Mouse (Mus musculus) bone marrow, adult 2 months (tissue): Measurements from ENCODE around the gene Hnrnpul2. TPM values are rescaled to one million over a fixed set of nuclear protein-coding genes. Genes with fewer than 3 reads are reported as not detected.

Experiments used
- H3K27ac ChIP-seq: fragments of 200-500 bp; 2 replicates; pipeline ENCODE4 v1.5.1; 2012; ENCODE audit warnings: low read depth, mild to moderate bottlenecking, control low read depth, inconsistent platforms, low read length; ENCODE audit not compliant: control insufficient read depth, poor library complexity, insufficient read depth
- H3K4me1 ChIP-seq: fragments of 200-500 bp; 2 replicates; pipeline ENCODE4 v1.6.1; 2011; ENCODE audit warnings: low read length; ENCODE audit not compliant: control insufficient read depth, insufficient read depth
- H3K4me3 ChIP-seq: fragments of 200-500 bp; replicated peaks from 2 replicates; pipeline ENCODE3; 2011; ENCODE audit warnings: mild to moderate bottlenecking, low read depth, low read length, control low read depth; ENCODE audit not compliant: control insufficient read depth
- CTCF ChIP-seq: fragments of 200-500 bp; IDR thresholded peaks from 2 replicates; pipeline ENCODE4 v1.5.1; 2011; ENCODE audit warnings: low read length, control low read depth; ENCODE audit not compliant: control insufficient read depth, insufficient read depth
- POLR2A ChIP-seq: fragments of 200-500 bp; IDR thresholded peaks from 2 replicates; pipeline ENCODE4 v1.6.1; 2011; ENCODE audit warnings: low read depth, mild to moderate bottlenecking, control low read depth, low read length, borderline replicate concordance; ENCODE audit not compliant: control insufficient read depth
- WGBS: fragments of 180-500 bp; shearing (Covaris S2); methylation state at CpG from one replicate; pipeline ENCODE4 v1.1.7; 2018; 5-methylcytosine and 5-hydroxymethylcytosine counted together
- polyA plus RNA-seq: library from polyadenylated mRNA; stranded (reverse); fragments of >200 nt; gene quantifications from 2 replicates; pipeline ENCODE4 v1.2.4, GENCODE M21; 2011; ENCODE audit warnings: low replicate concordance; ENCODE audit not compliant: missing spikeins, insufficient read depth, insufficient read length

Gene Hnrnpul2
- polyA plus RNA-seq, 1 experiment, result 84.9 TPM

DNA sequence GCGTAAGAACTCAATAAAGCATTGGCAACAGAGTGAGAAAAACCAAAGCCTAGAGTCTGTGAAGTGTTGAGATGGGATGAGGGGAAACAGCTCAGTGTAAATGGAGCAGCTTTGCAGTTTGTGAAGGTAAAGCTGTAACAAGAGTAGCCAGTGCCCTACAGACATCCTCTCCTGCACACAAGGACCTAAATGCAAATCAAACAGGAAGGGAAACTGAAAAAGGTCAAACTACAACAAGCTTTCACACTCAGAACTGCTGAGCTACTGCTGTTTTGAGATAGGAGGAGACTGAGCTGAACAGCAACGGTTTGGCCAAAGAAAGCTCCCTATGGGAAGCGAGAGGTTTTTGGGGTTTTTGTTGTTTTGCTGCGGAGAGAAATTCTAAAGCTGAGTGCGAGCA lies 13.0 kb upstream of the Hnrnpul2 start:
- 88% methylated on average over 5 of the region's 5 CpGs for WGBS
- peak overlapping the region; percentile 73 for H3K27ac ChIP-seq
- H3K4me3 ChIP-seq, result no peak overlapping the region
- TF ChIP-seq CTCF (no peak), POLR2A (no peak)
- H3K4me1 ChIP-seq, result peaks cover 2% of the 10 kb centered on the region; the same call in 1 of the 2 replicates

DNA sequence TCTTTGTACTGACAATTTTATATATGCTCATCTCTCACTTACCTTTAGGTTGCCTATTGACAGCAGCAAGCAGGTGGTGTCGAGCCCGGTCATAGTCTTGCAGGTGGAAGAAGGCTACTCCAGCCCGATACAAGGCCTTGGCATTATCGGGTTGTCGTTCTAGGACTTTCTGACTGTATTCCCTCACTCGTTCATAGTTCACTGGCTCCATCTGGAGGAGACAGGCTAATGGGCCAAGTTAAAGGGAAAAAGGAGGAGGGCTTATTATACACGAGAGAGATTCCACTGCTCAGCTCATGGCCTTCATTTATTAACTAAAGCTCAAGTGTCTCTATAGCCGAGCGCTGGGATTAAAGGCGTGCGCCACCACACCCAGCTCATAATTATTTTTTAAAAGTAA lies 4.0 kb upstream of the Hnrnpul2 start:
- WGBS, result 84% methylated on average over 11 of the region's 11 CpGs
- TF ChIP-seq POLR2A (no peak), CTCF (no peak)
- Histone ChIP-seq H3K4me3 (no peak overlapping the region), H3K4me1 (no peaks in the 10 kb centered on the region), H3K27ac (no peak overlapping the region)

DNA sequence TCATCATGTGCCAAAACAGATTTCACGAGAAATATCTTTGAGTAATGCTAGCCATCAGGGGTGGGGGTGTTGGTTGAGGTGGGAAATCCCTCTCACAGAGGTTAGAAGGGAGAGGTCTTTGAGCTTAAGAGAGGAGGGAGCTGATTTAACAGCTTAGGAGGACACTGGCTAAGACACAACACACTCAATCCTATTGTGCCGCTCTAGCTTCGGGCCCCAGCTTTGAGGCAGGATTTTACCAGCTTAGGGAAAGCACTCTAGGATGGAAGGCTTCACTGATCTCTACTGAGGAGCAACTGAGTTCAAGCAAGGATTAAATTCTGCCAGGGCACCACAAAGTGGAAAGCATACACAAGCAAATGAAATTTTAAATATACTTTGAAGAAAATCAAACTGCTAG lies 2.8 kb upstream of the Hnrnpul2 start:
- Histone ChIP-seq H3K4me3 (no peak overlapping the region), H3K27ac (no peak overlapping the region), H3K4me1 (peaks cover 1% of the 10 kb centered on the region; the same call in 1 of the 2 replicates)
- WGBS, result 71% methylated on average over 3 of the region's 3 CpGs
- TF ChIP-seq CTCF (no peak), POLR2A (no peak)

DNA sequence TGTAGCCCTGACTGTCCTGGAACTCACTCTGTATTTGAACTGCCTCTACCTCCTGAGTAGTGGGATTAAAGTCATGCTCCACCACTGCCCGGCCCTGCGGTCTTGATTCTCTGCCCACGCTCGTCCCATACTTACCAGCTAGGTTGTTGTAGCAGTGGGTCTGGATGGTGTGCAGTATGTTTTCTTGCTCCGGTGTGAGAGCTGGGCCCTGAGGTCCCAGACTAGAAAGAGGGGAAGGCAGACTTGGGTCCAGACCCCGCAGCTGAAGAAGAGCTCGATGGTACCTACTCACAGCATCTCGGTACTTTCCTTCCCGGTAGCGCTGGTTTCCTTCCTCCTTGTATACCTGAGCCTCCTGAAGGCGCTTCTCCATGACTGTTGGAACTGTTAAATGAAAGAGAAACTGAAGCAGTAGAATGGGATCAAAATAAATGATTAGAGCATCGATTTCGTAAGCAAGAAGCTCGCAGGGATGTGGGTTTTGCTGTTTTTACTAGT lies 1.5 kb upstream of the Hnrnpul2 start:
- H3K4me1 ChIP-seq, result peaks cover 1% of the 10 kb centered on the region; the same call in 1 of the 2 replicates
- peak overlapping the region; percentile 98 for H3K4me3 ChIP-seq
- TF ChIP-seq POLR2A (no peak), CTCF (no peak)

DNA sequence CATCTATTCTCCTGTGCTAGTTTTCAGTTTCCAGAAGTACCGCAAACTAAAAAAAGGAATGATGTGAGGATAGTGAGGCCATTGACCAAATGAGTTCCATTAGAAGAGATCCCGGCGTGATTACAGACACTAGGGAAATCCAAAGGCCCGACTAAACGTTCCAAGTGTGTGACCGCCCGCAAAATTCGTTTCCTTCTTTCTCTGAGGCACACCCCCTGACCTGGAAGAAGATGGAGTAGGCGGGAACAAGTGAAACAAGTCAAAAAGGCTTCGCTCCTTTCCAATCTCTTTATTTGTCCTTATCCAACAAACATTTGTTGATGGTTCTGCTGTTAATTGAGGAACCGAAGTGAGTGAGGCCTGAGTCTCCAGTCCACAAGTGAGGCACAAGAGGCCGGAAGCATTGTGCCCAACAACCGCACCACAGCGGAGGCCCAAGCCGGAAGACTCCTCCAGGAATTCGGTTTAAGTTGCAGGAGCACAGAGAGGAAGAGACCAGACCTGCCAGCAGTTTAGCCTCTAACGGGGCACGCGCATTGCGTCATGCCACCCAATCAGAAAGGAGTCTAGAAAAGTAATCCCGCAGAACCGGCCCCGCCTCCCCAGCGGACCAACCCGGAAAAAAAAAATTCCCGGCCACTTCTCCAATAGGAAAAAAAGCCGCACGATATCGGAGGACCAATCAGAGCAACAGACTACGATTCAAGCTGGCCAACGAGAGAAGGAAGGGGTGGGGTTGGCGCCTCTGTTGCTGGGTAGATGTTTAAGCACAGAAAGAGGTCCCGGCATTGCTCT lies 812 bp upstream of the Hnrnpul2 start, which contains the start of gene Ttc9c:
Ttc9c (minus strand) TSS at position 533 of the 795 bp plus-strand sequence.
- Histone ChIP-seq H3K4me3 (peak within 1 kb of the TSS; percentile 98), H3K4me1 (peaks cover 1% of the 10 kb centered on the region; the same call in 1 of the 2 replicates), H3K27ac (peak within 1 kb of the TSS; percentile 98)
- peak; percentile 72 for TF ChIP-seq POLR2A
- no peak for TF ChIP-seq CTCF
- WGBS, result under 1% methylated on average over 33 of the region's 33 CpGs

More for the DNA sequence above, 1.5 kb upstream of the Hnrnpul2 start:
- 5% methylated on average over 14 of the region's 14 CpGs for WGBS
- H3K27ac ChIP-seq, result peak overlapping the region; percentile 44

DNA sequence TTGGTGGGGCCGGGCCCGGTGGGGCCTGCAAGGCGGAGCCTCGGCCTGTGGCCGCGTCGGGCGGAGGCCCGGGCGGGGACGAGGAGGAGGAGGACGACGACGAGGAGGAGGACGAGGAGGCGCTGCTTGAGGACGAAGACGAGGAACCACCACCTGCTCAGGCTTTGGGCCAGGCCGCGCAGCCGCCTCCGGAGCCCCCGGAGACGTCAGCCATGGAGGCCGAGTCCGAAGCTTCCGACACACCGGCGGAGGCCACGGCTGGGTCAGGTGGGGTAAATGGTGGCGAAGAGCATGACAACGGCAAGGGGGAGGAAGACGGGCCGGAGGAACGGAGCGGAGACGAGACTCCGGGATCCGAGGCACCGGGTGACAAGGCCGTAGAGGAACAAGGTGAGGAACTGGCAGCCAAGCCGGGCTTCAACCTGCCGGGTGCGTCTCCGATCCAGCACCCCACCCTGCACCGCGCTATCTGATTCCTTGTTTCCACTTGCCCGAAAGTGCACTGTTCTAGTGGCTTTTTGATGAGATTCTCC lies 680 bp downstream of the Hnrnpul2 start:
- Histone ChIP-seq H3K4me3 (peak overlapping the region; percentile 98), H3K4me1 (peaks cover 1% of the 10 kb centered on the region; the same call in 1 of the 2 replicates), H3K27ac (peak overlapping the region; percentile 98)
- TF ChIP-seq CTCF, result no peak
- peak; percentile 22; the same call in 1 of the 2 replicates for TF ChIP-seq POLR2A
- WGBS, result under 1% methylated on average over 48 of the region's 48 CpGs

DNA sequence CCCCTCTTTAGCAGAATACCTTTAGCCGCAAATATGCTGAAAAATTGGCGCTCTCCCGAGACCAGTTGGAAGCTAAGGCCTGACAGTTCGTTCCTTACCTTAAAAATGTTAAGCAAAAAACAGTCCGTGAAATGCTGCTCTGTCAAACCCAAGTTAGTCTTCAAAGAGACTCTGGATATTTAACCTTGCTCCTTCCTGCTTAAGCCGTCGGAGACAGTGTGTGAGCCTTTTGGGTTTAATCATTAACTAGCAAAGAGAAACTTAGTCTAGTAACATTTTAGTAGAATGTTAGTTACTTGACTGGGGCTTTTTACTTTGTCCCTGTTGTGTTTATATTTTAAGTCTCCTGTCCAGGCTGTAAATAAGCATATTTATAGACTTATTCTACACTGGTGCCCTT lies 1.3 kb downstream of the Hnrnpul2 start:
- H3K27ac ChIP-seq, result peak overlapping the region; percentile 98
- peak overlapping the region; percentile 98 for H3K4me3 ChIP-seq
- H3K4me1 ChIP-seq, result peaks cover 1% of the 10 kb centered on the region; the same call in 1 of the 2 replicates
- TF ChIP-seq POLR2A, result no peak
- TF ChIP-seq CTCF, result no peak
- WGBS, result 0% methylated on average over 7 of the region's 7 CpGs

DNA sequence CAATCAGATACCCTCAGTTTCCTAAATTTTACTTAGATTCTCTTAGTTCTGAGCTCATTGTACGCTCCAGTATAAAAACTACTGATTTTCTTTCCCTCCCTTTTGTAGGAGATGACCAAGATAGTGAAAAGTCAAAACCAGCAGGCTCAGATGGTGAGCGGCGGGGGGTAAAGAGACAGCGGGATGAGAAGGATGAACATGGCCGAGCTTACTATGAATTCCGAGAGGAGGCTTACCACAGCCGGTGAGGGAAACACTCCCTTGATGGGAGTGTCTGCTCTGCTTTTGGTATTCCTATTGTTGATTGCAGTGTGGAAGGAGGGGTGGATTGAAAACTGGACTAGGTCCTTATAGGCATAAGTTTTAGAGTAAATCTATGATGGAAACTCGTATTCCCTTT lies 2.9 kb downstream of the Hnrnpul2 start:
- Histone ChIP-seq H3K4me3 (peak overlapping the region; percentile 26), H3K27ac (no peak overlapping the region), H3K4me1 (peaks cover 1% of the 10 kb centered on the region; the same call in 1 of the 2 replicates)
- TF ChIP-seq CTCF, result no peak
- no peak for TF ChIP-seq POLR2A
- WGBS, result 83% methylated on average over 8 of the region's 8 CpGs

DNA sequence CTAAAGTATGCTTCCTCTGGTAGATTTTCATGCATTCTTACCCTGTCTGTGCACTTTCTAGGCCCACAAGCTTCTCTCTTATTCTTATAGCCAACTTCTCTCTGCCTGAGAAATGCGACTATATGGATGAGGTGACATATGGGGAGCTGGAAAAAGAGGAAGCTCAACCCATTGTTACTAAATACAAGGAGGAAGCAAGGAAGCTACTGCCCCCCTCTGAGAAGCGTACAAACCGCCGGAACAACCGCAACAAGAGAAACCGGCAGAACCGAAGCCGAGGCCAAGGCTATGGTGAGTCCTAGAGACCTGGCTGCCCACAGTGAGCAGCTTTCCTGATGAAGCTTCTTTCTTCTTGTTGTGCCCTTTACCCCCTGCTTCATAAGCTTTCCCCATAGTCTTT lies 9.8 kb downstream of the Hnrnpul2 start, which contains the start of gene AC129217.1:
AC129217.1 (plus strand) TSS at position 114 of the 400 bp plus-strand sequence.
- Histone ChIP-seq H3K27ac (peak within 1 kb of the TSS; percentile 74; the same call in 1 of the 2 replicates), H3K4me3 (peak within 1 kb of the TSS; percentile 40), H3K4me1 (no peaks in the 10 kb centered on the region)
- TF ChIP-seq POLR2A, result no peak
- no peak for TF ChIP-seq CTCF
- 24% methylated on average over 8 of the region's 8 CpGs for WGBS
